Mouse (Mus musculus) ES-E14 (cell line): ENCODE data around the gene Myo5a. TPM values are rescaled to one million over a fixed set of nuclear protein-coding genes. Genes with fewer than 3 reads are reported as not detected.

Source experiments
- DNase-seq: peaks from one replicate; pipeline ENCODE4 v3.0.0-alpha.2; 2013; ENCODE audit warnings: low read depth, low spot score
- H3K27ac ChIP-seq: 2 replicates; pipeline ENCODE4 v1.5.1; 2012; ENCODE audit warnings: low read depth, mild to moderate bottlenecking, low read length, moderate library complexity, mixed read lengths; ENCODE audit not compliant: poor library complexity, insufficient read depth, severe bottlenecking
- H3K36me3 ChIP-seq: 2 replicates; pipeline ENCODE4 v1.6.1; 2012; ENCODE audit warnings: mild to moderate bottlenecking, low read length, moderate library complexity, mixed read lengths; ENCODE audit not compliant: control insufficient read depth, poor library complexity, insufficient read depth, severe bottlenecking
- H3K4me1 ChIP-seq, 2 experiments: fragments of 150-350 bp in 1 of 2; sonication (generic) in 1 of 2; 2 replicates each; pipeline ENCODE4 v1.6.1; 2012; ENCODE audit warnings: low read length in 2 of 2, mild to moderate bottlenecking in 1 of 2, mixed read lengths in 1 of 2; ENCODE audit not compliant: control insufficient read depth in 2 of 2, insufficient read depth in 2 of 2, poor library complexity in 1 of 2
- H3K4me3 ChIP-seq, 2 experiments: fragments of 150-350 bp in 1 of 2; sonication (generic) in 1 of 2; 2 replicates each; pipeline ENCODE4 v1.5.1; 2012; ENCODE audit warnings: low read length in 2 of 2, low read depth in 1 of 2, mild to moderate bottlenecking in 1 of 2, mixed read lengths in 1 of 2; ENCODE audit not compliant: insufficient read depth in 1 of 2, poor library complexity in 1 of 2, severe bottlenecking in 1 of 2
- H3K9ac ChIP-seq: 2 replicates; pipeline ENCODE4 v1.6.1; 2012; ENCODE audit warnings: low read depth, mild to moderate bottlenecking, low read length, mixed read lengths; ENCODE audit not compliant: poor library complexity, insufficient read depth, severe bottlenecking
- H3K9me3 ChIP-seq: fragments of 150-350 bp; sonication (generic); 2 replicates; pipeline ENCODE4 v1.6.1; 2012; ENCODE audit warnings: low read depth, mild to moderate bottlenecking, low read length; ENCODE audit not compliant: control insufficient read depth, insufficient read depth
- CHD2 ChIP-seq: IDR thresholded peaks from 2 replicates; pipeline ENCODE4 v1.6.1; 2014; ENCODE audit warnings: mild to moderate bottlenecking, low read depth, low read length, inconsistent platforms
- HCFC1 ChIP-seq: IDR thresholded peaks from 2 replicates; pipeline ENCODE4 v1.6.1; 2012; ENCODE audit warnings: low read length, inconsistent platforms, borderline replicate concordance; ENCODE audit not compliant: insufficient read depth
- MAFK ChIP-seq: IDR thresholded peaks from 2 replicates; pipeline ENCODE4 v1.6.1; 2014; ENCODE audit warnings: mild to moderate bottlenecking, low read depth, low read length, inconsistent platforms; ENCODE audit not compliant: insufficient read depth
- ZC3H11A ChIP-seq: IDR thresholded peaks from 2 replicates; pipeline ENCODE4 v1.6.1; 2012; ENCODE audit warnings: low read depth, mild to moderate bottlenecking, inconsistent platforms, low read length, borderline replicate concordance
- ZNF384 ChIP-seq: IDR thresholded peaks from 2 replicates; pipeline ENCODE4 v1.6.1; 2012; ENCODE audit warnings: low read depth, low read length, inconsistent platforms
- in situ Hi-C, 2 experiments: fragments of 600-800 bp; cut with MboI; formaldehyde crosslinking; loops; one replicate each; pipeline ENCODE4 v1.15.1; 2025; ENCODE audit warnings: low sequenced_read_pairs in 2 of 2, inconsistent platforms in 1 of 2; ENCODE audit not compliant: unreplicated experiment in 2 of 2
- total RNA-seq: library from RNA; depleted of rRNA; stranded (reverse); fragments of 300-350 nt; gene quantifications from 2 replicates; pipeline ENCODE4 v1.2.3, GENCODE M21; 2012

The Myo5a gene
- total RNA-seq, 1 experiment: 60.2 TPM

DNA sequence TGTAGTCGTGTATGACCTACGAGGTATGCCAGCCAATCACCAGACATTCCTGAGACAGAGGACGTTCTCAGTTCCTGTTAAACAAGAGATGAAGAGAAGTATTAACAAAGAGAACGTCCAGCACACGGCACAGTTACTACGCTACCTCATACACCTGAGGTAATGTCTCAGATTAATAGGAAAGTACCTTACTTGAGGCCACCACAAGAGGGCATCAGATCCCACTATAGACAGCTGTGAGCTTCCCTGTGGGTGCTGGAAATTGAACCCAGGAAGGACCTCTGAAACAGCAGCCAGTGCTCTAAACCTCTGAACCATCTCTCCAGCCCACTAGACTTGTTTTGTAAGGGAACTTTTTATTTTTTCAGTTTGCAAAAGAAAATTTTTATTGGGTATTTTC, 45.1 kb upstream of the Myo5a start:
- H3K9ac ChIP-seq: no peak overlapping the region

DNA sequence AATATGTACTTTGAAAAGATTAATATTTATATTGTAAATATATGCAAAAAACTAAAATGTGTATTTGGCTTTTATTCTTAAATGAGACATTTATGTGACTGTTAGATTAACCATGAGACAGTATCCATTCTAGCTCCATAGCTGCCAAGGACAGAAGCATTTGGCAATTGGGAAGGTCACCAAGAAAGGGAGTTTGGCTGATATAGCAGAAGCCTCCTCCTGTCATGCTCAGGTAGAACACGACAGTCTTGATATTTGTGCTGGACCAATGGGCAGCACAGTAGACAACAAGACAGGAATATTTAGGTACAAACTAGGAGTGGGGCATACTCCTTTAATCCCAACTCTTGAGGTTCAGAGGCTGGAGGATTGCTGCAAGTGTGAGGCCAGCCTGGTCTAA, 38.4 kb upstream of the Myo5a start:
- H3K9me3 ChIP-seq: no peaks in the 10 kb centered on the region
- no peaks in the 10 kb centered on the region for H3K36me3 ChIP-seq
- H3K4me3 ChIP-seq: no peak overlapping the region
- no peak overlapping the region for H3K27ac ChIP-seq
- no peak overlapping the region for H3K9ac ChIP-seq
- in situ Hi-C loops: no loop called here
- TF ChIP-seq ZNF384 (no peak), MAFK (no peak), ZC3H11A (no peak), CHD2 (no peak), HCFC1 (no peak)
- no peaks in the 10 kb centered on the region; a peak in 1 of 4 replicates for H3K4me1 ChIP-seq
- DNase-seq: no peak

More for the DNA sequence above, 45.1 kb upstream of the Myo5a start:
- no peaks in the 10 kb centered on the region for H3K36me3 ChIP-seq
- TF ChIP-seq MAFK: no peak
- TF ChIP-seq ZNF384: no peak
- TF ChIP-seq HCFC1: no peak
- no peak for TF ChIP-seq CHD2
- no peaks in the 10 kb centered on the region for H3K9me3 ChIP-seq
- no peaks in the 10 kb centered on the region; a peak in 1 of 4 replicates for H3K4me1 ChIP-seq
- DNase-seq: peak; percentile 33
- in situ Hi-C loops: no loop called here
- no peak overlapping the region for H3K4me3 ChIP-seq
- H3K27ac ChIP-seq: no peak overlapping the region

DNA sequence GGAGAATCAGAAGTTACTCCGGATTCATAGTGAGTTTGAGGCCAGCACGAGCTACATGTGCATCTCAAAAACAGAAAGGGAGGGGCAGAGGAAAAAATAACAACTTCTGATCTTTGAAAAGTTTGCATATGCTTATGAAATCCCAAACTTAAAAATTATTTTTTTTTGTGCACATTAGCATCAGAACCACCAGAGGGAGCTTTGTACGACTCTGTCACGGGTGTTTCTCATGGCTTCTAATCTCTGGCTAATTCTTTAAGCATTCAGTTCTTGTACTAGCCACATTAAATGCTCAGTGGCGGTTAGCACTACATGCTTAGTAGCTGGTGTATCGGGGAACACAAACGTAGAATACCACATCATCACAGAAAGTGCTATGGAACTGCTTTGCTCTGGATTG, 37.7 kb upstream of the Myo5a start:
- no peaks in the 10 kb centered on the region for H3K36me3 ChIP-seq
- H3K27ac ChIP-seq: no peak overlapping the region
- in situ Hi-C loops: no loop called here

DNA sequence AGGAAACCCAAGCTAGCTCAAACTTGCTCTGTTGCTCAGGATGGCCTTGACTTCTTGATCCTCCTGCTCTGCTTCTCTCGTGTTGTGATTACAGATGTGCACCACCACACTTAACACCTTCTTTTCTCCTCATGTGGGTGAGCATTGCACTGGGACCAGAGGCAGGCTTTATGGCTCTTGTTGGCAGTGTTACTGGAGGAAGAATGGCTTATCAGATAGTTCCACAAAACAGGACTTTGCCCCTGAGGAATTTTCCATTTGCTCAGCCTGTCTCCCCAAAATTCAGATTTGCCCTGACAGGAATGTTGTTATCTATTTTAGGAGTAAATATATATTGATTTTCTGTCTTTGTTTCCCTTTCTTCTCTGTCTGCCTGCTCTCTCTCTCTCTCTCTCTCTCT, 36.1 kb upstream of the Myo5a start:
- no peak overlapping the region for H3K4me3 ChIP-seq
- H3K9ac ChIP-seq: no peak overlapping the region
- no peak overlapping the region for H3K27ac ChIP-seq
- H3K4me1 ChIP-seq: peaks cover 0 to 4% of the 10 kb centered on the region in 2 experiments; a peak in 2 of 4 replicates
- no peaks in the 10 kb centered on the region for H3K9me3 ChIP-seq
- TF ChIP-seq ZNF384 (no peak), ZC3H11A (no peak), CHD2 (no peak), MAFK (no peak), HCFC1 (no peak)
- no peak for DNase-seq
- in situ Hi-C loops: no loop called here
- no peaks in the 10 kb centered on the region for H3K36me3 ChIP-seq

More for the DNA sequence above, 37.7 kb upstream of the Myo5a start:
- Histone ChIP-seq H3K4me3 (no peak overlapping the region), H3K4me1 (no peaks in the 10 kb centered on the region; a peak in 1 of 4 replicates), H3K9me3 (no peaks in the 10 kb centered on the region), H3K9ac (no peak overlapping the region)
- TF ChIP-seq ZC3H11A (no peak), ZNF384 (no peak), CHD2 (no peak), HCFC1 (no peak), MAFK (no peak)
- DNase-seq: no peak

DNA sequence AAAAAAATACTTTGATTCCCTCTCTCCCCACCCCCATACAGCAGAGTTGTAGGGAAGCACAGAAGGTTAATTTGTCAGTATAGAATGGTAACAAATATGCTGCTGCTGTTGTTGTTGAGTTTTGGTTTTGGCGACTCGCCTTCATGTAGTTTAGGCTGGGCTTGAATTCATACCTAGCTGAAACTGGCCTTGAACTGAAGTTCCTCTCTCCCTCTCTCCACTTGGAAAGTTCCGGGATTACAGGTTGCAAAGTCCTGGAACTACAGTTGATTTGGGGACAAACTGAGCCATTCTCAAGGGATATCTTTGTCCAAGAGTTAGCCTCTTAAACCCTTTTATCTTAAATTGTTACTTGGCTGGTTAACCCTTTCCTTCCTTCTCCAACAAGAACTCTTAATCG, 34.9 kb upstream of the Myo5a start:
- no peak for DNase-seq

More for the DNA sequence above, 34.9 kb upstream of the Myo5a start:
- TF ChIP-seq MAFK (no peak), HCFC1 (no peak), ZC3H11A (no peak), ZNF384 (no peak), CHD2 (no peak)
- peaks cover 0 to 4% of the 10 kb centered on the region in 2 experiments; a peak in 2 of 4 replicates for H3K4me1 ChIP-seq
- no peak overlapping the region for H3K27ac ChIP-seq
- no peaks in the 10 kb centered on the region for H3K9me3 ChIP-seq
- no peak overlapping the region for H3K4me3 ChIP-seq
- no peak overlapping the region for H3K9ac ChIP-seq
- H3K36me3 ChIP-seq: 0 out of 2 replicates have a peak, but pooled peaks cover 2% of the 10 kb centered on the region
- in situ Hi-C loops: no loop called here
